Mouse (Mus musculus): ENCODE measurements around the gene Plcg1. TPM values are rescaled to one million over a fixed set of nuclear protein-coding genes. Genes with fewer than 3 reads are reported as not detected.

Gene Plcg1
- polyA plus RNA-seq, 1 experiment: 18.2 TPM

DNA sequence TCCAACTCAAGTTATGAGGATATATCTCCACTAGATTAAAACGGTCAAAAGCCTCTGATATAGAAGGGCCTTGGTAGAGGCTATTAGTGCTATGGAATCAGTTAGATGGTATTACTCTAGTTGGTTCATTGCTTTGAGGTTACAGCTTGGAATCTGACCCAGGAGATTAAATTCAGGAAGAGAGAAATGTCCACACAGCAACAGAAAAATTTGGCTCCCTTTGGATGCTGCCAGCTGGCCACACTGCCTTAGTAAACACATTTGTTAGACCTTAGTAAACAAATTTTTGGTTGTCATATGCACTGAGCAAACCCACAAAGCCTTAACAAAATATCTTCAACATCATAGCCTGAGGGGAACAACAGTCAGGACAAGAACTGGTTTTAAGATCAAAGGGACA, 79.7 kb downstream of the Plcg1 start:
- peaks cover 4% of the 10 kb centered on the region for H3K4me1 ChIP-seq (ENCODE audit: control insufficient read depth, insufficient read depth, insufficient read length, low read length)
- H3K4me3 ChIP-seq (ENCODE audit: insufficient read depth, low read depth, low read length): no peak overlapping the region
- H3K27ac ChIP-seq (replicated peaks; ENCODE audit: low read depth, low read length): no peak overlapping the region

Other genes with a start within 250 kb of the Plcg1 start
- 32.9 and 44.3 TPM in 2 replicates for gene Top1, start 85.4 kb upstream of the Plcg1 start, polyA plus RNA-seq (2012; ENCODE audit: insufficient read depth, insufficient read length, missing spikeins)
- gene Zhx3, start 141.7 kb downstream of the Plcg1 start, polyA plus RNA-seq (2012; ENCODE audit: insufficient read depth, insufficient read length, missing spikeins): 10.3 and 11.0 TPM in 2 replicates
- 0.71 and 3.0 TPM in 2 replicates for gene Lpin3, start 149.4 kb downstream of the Plcg1 start, polyA plus RNA-seq (2012; ENCODE audit: insufficient read depth, insufficient read length, missing spikeins)
- gene Emilin3, start 181.0 kb downstream of the Plcg1 start, polyA plus RNA-seq (2012; ENCODE audit: insufficient read depth, insufficient read length, missing spikeins): not detected in 2 replicates